ENCODE assay signal across 8 mouse cellular contexts in the genomic region with DNA sequence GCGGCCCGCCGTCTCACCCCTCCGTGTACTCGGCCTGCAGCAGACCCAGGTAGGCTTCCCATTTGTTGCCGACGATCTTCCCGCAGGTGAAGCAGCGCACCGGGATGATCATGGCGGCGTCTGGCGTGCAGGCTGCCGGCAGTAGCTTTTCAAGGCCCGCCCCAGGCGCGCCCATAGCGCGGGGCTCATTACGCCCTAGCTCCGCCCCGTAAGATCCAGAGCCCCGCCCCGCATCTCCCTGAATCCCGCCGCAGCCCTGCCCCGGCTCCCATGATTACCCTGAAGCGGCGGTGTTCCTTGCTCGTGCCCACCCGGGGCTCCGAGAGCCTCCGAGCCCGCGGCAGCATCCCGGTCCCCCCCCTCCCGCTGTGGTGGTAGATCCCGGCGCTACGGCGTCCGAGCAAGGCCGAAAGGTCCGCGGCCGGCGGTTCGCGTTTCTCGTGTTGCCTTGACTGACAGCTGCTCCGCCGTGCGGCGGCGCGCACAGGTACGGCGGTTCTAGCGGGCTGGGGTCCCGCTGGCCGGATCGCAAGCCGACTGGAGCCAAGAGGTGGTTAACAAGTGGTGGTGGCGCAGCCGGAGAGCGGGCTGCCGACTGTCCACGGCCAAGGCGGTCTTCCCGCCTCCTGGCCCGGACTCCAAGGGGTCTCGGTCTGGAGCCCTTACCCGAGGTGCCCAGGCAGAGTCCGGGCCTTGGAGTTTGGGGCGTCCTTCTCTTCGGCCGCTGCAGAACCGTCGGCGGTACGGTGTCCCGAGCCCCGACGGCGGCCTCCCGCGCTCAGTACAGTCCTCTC. TPM values are rescaled to one million over a fixed set of nuclear protein-coding genes. Genes with fewer than 3 reads are reported as not detected.
DNase-seq lines count a peak whose midpoint lies in the region; ATAC-seq and TF ChIP-seq lines count a peak whose summit lies in the region.

A gene (minus strand): TSS at position 122 of the 794 bp plus-strand sequence.
A gene (plus strand): TSS at position 230 of the 794 bp plus-strand sequence.

- no peaks in the 10 kb centered on the region for H3K9me3 ChIP-seq in embryonic facial prominence, embryonic 10.5 days
- no peaks in the 10 kb centered on the region for H3K9me3 ChIP-seq in limb, embryonic 15.5 days
- H3K9me3 ChIP-seq in midbrain, postnatal 0 days (ENCODE audit: low read length), result no peaks in the 10 kb centered on the region

- peak within 1 kb of the TSS; percentile 89 for H3K4me2 ChIP-seq in limb, embryonic 15.5 days
- peak within 1 kb of the TSS; percentile 93 for H3K4me2 ChIP-seq in midbrain, postnatal 0 days (ENCODE audit: low read depth, low read length, poor library complexity, severe bottlenecking)

- peak within 1 kb of the TSS; percentile 89 for H3K4me3 ChIP-seq in embryonic facial prominence, embryonic 10.5 days
- H3K4me3 ChIP-seq in limb, embryonic 15.5 days, result peak within 1 kb of the TSS; percentile 78
- peak within 1 kb of the TSS; percentile 74 for H3K4me3 ChIP-seq in midbrain, postnatal 0 days (ENCODE audit: low read depth, low read length)

- peak; percentile 40 for TF ChIP-seq CTCF in midbrain, postnatal 0 days (IDR thresholded peaks at IDR 0.05)

- peak within 1 kb of the TSS; percentile 76 for H3K9ac ChIP-seq in limb, embryonic 15.5 days
- H3K9ac ChIP-seq in midbrain, postnatal 0 days (replicated peaks; ENCODE audit: low read length, poor library complexity, severe bottlenecking), result peak within 1 kb of the TSS; percentile 87

- under 1% methylated on average over 87 of the region's 87 CpGs for WGBS in embryonic facial prominence, embryonic 10.5 days
- under 1% methylated on average over 81 of the region's 87 CpGs for WGBS in limb, embryonic 15.5 days
- WGBS in midbrain, postnatal 0 days, result under 1% methylated on average over 87 of the region's 87 CpGs

- peak within 1 kb of the TSS; percentile 98 for H3K27ac ChIP-seq in embryonic facial prominence, embryonic 10.5 days (replicated peaks)
- peak within 1 kb of the TSS; percentile 92 for H3K27ac ChIP-seq in limb, embryonic 15.5 days
- peak within 1 kb of the TSS; percentile 82 for H3K27ac ChIP-seq in midbrain, postnatal 0 days (ENCODE audit: low read depth, low read length)

- peak; percentile 61 for ATAC-seq in limb, embryonic 15.5 days (ENCODE audit: insufficient number of reproducible peaks, low FRiP score, low TSS enrichment, low read depth)
- peak; percentile 85 for ATAC-seq in midbrain, postnatal 0 days (ENCODE audit: low FRiP score)

- peak; percentile 86 for DNase-seq in 3134 (ENCODE audit: extremely low read depth, insufficient read length, low spot score)
- DNase-seq in adrenal gland, postnatal 14 days, result peak; percentile 90
- peak; percentile 90 for DNase-seq in embryonic facial prominence, embryonic 10.5 days (ENCODE audit: low spot score)
- peak; percentile 99 for DNase-seq in heart, adult 11 months
- DNase-seq in kidney, adult 18-20 months, result peak; percentile 92
- DNase-seq in midbrain, postnatal 0 days (ENCODE audit: low spot score), result peak; percentile 89
- DNase-seq in spleen, postnatal 10 days (ENCODE audit: low spot score in 2 of 2), result peak; percentile 90 to 93

- peaks cover 46% of the 10 kb centered on the region for H3K4me1 ChIP-seq in embryonic facial prominence, embryonic 10.5 days
- H3K4me1 ChIP-seq in limb, embryonic 15.5 days, result peaks cover 48% of the 10 kb centered on the region
- peaks cover 6% of the 10 kb centered on the region for H3K4me1 ChIP-seq in midbrain, postnatal 0 days (ENCODE audit: insufficient read depth, low read length)

- peaks cover 27% of the 10 kb centered on the region for H3K36me3 ChIP-seq in embryonic facial prominence, embryonic 10.5 days (replicated peaks)
- peaks cover 25% of the 10 kb centered on the region for H3K36me3 ChIP-seq in limb, embryonic 15.5 days
- H3K36me3 ChIP-seq in midbrain, postnatal 0 days (ENCODE audit: insufficient read depth, low read length), result peaks cover 19% of the 10 kb centered on the region

- H3K27me3 ChIP-seq in embryonic facial prominence, embryonic 10.5 days (replicated peaks; ENCODE audit: low read depth, poor library complexity, severe bottlenecking), result peaks cover 8% of the 10 kb centered on the region
- H3K27me3 ChIP-seq in limb, embryonic 15.5 days, result no peaks in the 10 kb centered on the region
- H3K27me3 ChIP-seq in midbrain, postnatal 0 days (ENCODE audit: insufficient read depth, low read length), result peaks cover 12% of the 10 kb centered on the region

RNA-seq across cellular contexts. Expression of the first gene that starts in this region (rescaled TPM):
- total RNA-seq in adrenal gland, postnatal 14 days (2021), result 74.5 TPM in 2 replicates
- 84.0 and 86.0 TPM in 2 replicates for polyA plus RNA-seq in embryonic facial prominence, embryonic 10.5 days (2016; fragmentation: Nextera tagmentation; extraction: Ambion mirVana)
- polyA plus RNA-seq in limb, embryonic 15.5 days (2015; fragmentation: Nextera tagmentation; extraction: Ambion mirVana), result 54.7 and 57.5 TPM in 2 replicates
- 27.0 and 28.9 TPM in 2 replicates for total RNA-seq in midbrain, postnatal 0 days (2014; rRNA removed)
- 77.9 and 78.5 TPM in 2 replicates for polyA plus RNA-seq in midbrain, postnatal 0 days (2015; fragmentation: Nextera tagmentation; extraction: Ambion mirVana)

RNA-seq across cellular contexts. Expression of the second gene that starts in this region (rescaled TPM):
- total RNA-seq in adrenal gland, postnatal 14 days (2021), result 49.4 and 58.4 TPM in 2 replicates
- 32.6 and 34.2 TPM in 2 replicates for polyA plus RNA-seq in embryonic facial prominence, embryonic 10.5 days (2016; fragmentation: Nextera tagmentation; extraction: Ambion mirVana)
- polyA plus RNA-seq in limb, embryonic 15.5 days (2015; fragmentation: Nextera tagmentation; extraction: Ambion mirVana), result 71.4 and 79.1 TPM in 2 replicates
- 91.4 and 94.8 TPM in 2 replicates for total RNA-seq in midbrain, postnatal 0 days (2014; rRNA removed)
- 68.1 and 75.7 TPM in 2 replicates for polyA plus RNA-seq in midbrain, postnatal 0 days (2015; fragmentation: Nextera tagmentation; extraction: Ambion mirVana)

Comparison
In these comparisons a context has a peak if more than half of its experiments do, and no peak if none do; other contexts are left out.
1. Peak in every context shown above with its lines: DNase-seq, ATAC-seq, H3K4me3 ChIP-seq and H3K27ac ChIP-seq.